Mouse (Mus musculus) heart, embryonic 15.5 days (tissue): ENCODE data around the gene Prdm13. TPM values are rescaled to one million over a fixed set of nuclear protein-coding genes. Genes with fewer than 3 reads are reported as not detected.
A peak's percentile ranks its signal among the peaks of the same experiment; 100 is the strongest.

Experiments used
- ATAC-seq: fragments of 200-750 bp; cut with Nextera tagmentation; replicated peaks from 2 replicates; pipeline ENCODE4 v1.8.0; 2017; ENCODE audit warnings: low read depth, moderate TSS enrichment; ENCODE audit not compliant: insufficient number of reproducible peaks, insufficient read depth, low FRiP score
- H3K27ac ChIP-seq: fragments of 300-500 bp; sonication (generic); 2 replicates; pipeline ENCODE4 v1.5.1; 2015; ENCODE audit warnings: mild to moderate bottlenecking, inconsistent platforms
- H3K27me3 ChIP-seq: fragments of 300-500 bp; sonication (generic); 2 replicates; pipeline ENCODE4 v1.6.1; 2015; ENCODE audit warnings: inconsistent platforms
- H3K36me3 ChIP-seq: fragments of 300-500 bp; sonication (generic); 2 replicates; pipeline ENCODE4 v1.6.1; 2015; ENCODE audit warnings: mild to moderate bottlenecking, inconsistent platforms
- H3K4me1 ChIP-seq: fragments of 300-500 bp; sonication (generic); replicated peaks from 2 replicates; pipeline ENCODE4 v1.6.1; 2015; ENCODE audit warnings: inconsistent platforms
- H3K4me2 ChIP-seq: fragments of 300-500 bp; sonication (generic); 2 replicates; pipeline ENCODE4 v1.6.1; 2015; ENCODE audit warnings: inconsistent platforms, mild to moderate bottlenecking, moderate library complexity
- H3K4me3 ChIP-seq: fragments of 300-500 bp; sonication (generic); 2 replicates; pipeline ENCODE4 v1.5.1; 2015; ENCODE audit warnings: mild to moderate bottlenecking, inconsistent platforms
- H3K9ac ChIP-seq: fragments of 300-500 bp; sonication (generic); 2 replicates; pipeline ENCODE4 v1.6.1; 2015; ENCODE audit warnings: mild to moderate bottlenecking, inconsistent platforms
- H3K9me3 ChIP-seq: fragments of 300-500 bp; sonication (generic); replicated peaks from 2 replicates; pipeline ENCODE4 v1.6.1; 2016; ENCODE audit warnings: inconsistent platforms
- WGBS: fragments of 180-500 bp; shearing (Covaris S2); methylation state at CpG from one replicate; pipeline ENCODE4 v1.1.7; 2015; ENCODE audit warnings: mixed read lengths; 5-methylcytosine and 5-hydroxymethylcytosine counted together
- polyA plus RNA-seq: library from polyadenylated mRNA; unstranded; fragments of >200 nt; fragmentation: Nextera tagmentation; extraction: Ambion mirVana; gene quantifications from 2 replicates; pipeline ENCODE4 v1.2.1, GENCODE M21; 2015

The Prdm13 gene
- not detected in 2 replicates for polyA plus RNA-seq

GRCm38 (mm10) chr4:21685595-21686091 lies at the start of gene Prdm13:
Gene Prdm13, minus strand, starts transcription at chr4:21685963.
- no peaks in the 10 kb centered on the region for H3K36me3 ChIP-seq
- no peak within 1 kb of the TSS for H3K9ac ChIP-seq
- no peak for ATAC-seq
- WGBS: 1% methylated on average over 38 of the region's 38 CpGs
- no peak within 1 kb of the TSS for H3K27ac ChIP-seq
- no peak within 1 kb of the TSS for H3K4me3 ChIP-seq
- peaks cover 98% of the 10 kb centered on the region for H3K27me3 ChIP-seq
- H3K4me2 ChIP-seq: no peak within 1 kb of the TSS
- peaks cover 17% of the 10 kb centered on the region for H3K4me1 ChIP-seq
- H3K9me3 ChIP-seq: no peaks in the 10 kb centered on the region

- WGBS: under 1% methylated on average over 37 of the region's 37 CpGs
- peak within 1 kb of the TSS; percentile 91 for H3K4me3 ChIP-seq
- peak within 1 kb of the TSS; percentile 80 for H3K9ac ChIP-seq
- ATAC-seq: peak; percentile 95
- peaks cover 9% of the 10 kb centered on the region for H3K4me1 ChIP-seq
- no peaks in the 10 kb centered on the region for H3K36me3 ChIP-seq
- H3K9me3 ChIP-seq: no peaks in the 10 kb centered on the region
- peak within 1 kb of the TSS; percentile 89 for H3K4me2 ChIP-seq
- no peaks in the 10 kb centered on the region for H3K27me3 ChIP-seq
- peak within 1 kb of the TSS; percentile 80 for H3K27ac ChIP-seq
Observed at GRCm38 (mm10) chr4:21727615-21728165, 41.9 kb upstream of the Prdm13 start, which contains the start of gene Ccnc. Gene Ccnc, plus strand, starts transcription at chr4:21727701.

GRCm38 (mm10) chr4:21726912-21727614 lies 41.3 kb upstream of the Prdm13 start:
- no peak; the same call in 1 of the 2 replicates for ATAC-seq
- Histone ChIP-seq H3K27ac (peak overlapping the region; percentile 80), H3K36me3 (no peaks in the 10 kb centered on the region), H3K4me2 (peak overlapping the region; percentile 89), H3K27me3 (no peaks in the 10 kb centered on the region), H3K9me3 (no peaks in the 10 kb centered on the region), H3K4me1 (peaks cover 9% of the 10 kb centered on the region), H3K4me3 (peak overlapping the region; percentile 91), H3K9ac (peak overlapping the region; percentile 80)
- WGBS: under 1% methylated on average over 22 of the region's 22 CpGs

- H3K4me1 ChIP-seq: peaks cover 3% of the 10 kb centered on the region; the same call in 1 of the 2 replicates
- 51% methylated on average over 7 of the region's 7 CpGs for WGBS
- no peak overlapping the region for H3K4me3 ChIP-seq
- no peak for ATAC-seq
- no peak overlapping the region for H3K27ac ChIP-seq
- H3K9me3 ChIP-seq: no peaks in the 10 kb centered on the region
- no peaks in the 10 kb centered on the region for H3K36me3 ChIP-seq
- H3K9ac ChIP-seq: no peak overlapping the region
- no peak overlapping the region for H3K4me2 ChIP-seq
- peaks cover 3% of the 10 kb centered on the region; the same call in 1 of the 2 replicates for H3K27me3 ChIP-seq
Observed at GRCm38 (mm10) chr4:21722752-21723334, 37.1 kb upstream of the Prdm13 start.

GRCm38 (mm10) chr4:21712147-21712546 lies 26.4 kb upstream of the Prdm13 start:
- H3K4me2 ChIP-seq: peak overlapping the region; percentile 29

GRCm38 (mm10) chr4:21705046-21705445 lies 19.3 kb upstream of the Prdm13 start:
- Histone ChIP-seq H3K36me3 (no peaks in the 10 kb centered on the region), H3K4me3 (no peak overlapping the region), H3K27me3 (peaks cover 7% of the 10 kb centered on the region; the same call in 1 of the 2 replicates), H3K27ac (no peak overlapping the region), H3K9me3 (no peaks in the 10 kb centered on the region), H3K4me2 (no peak overlapping the region), H3K4me1 (no peaks in the 10 kb centered on the region), H3K9ac (no peak overlapping the region)
- ATAC-seq: no peak
- 50% methylated on average over 1 of the region's 1 CpGs for WGBS

More at GRCm38 (mm10) chr4:21712147-21712546, 26.4 kb upstream of the Prdm13 start:
- Histone ChIP-seq H3K27me3 (peaks cover 2% of the 10 kb centered on the region; the same call in 1 of the 2 replicates), H3K27ac (no peak overlapping the region), H3K36me3 (no peaks in the 10 kb centered on the region), H3K4me3 (no peak overlapping the region), H3K9ac (no peak overlapping the region), H3K9me3 (no peaks in the 10 kb centered on the region), H3K4me1 (peaks cover 4% of the 10 kb centered on the region; the same call in 1 of the 2 replicates)
- WGBS: 3% methylated on average over 13 of the region's 13 CpGs
- peak; percentile 87 for ATAC-seq

- Histone ChIP-seq H3K9me3 (no peaks in the 10 kb centered on the region), H3K27ac (no peak overlapping the region), H3K36me3 (no peaks in the 10 kb centered on the region), H3K4me1 (no peaks in the 10 kb centered on the region), H3K4me2 (no peak overlapping the region), H3K27me3 (peaks cover 42% of the 10 kb centered on the region), H3K9ac (no peak overlapping the region), H3K4me3 (no peak overlapping the region)
- ATAC-seq: no peak; the same call in 1 of the 2 replicates
- WGBS: 29% methylated on average over 7 of the region's 7 CpGs
Observed at GRCm38 (mm10) chr4:21695638-21696254, 10.0 kb upstream of the Prdm13 start.

GRCm38 (mm10) chr4:21690221-21690620 lies 4.5 kb upstream of the Prdm13 start:
- ATAC-seq: no peak
- Histone ChIP-seq H3K27me3 (peaks cover 87% of the 10 kb centered on the region), H3K36me3 (no peaks in the 10 kb centered on the region), H3K4me2 (no peak overlapping the region), H3K27ac (no peak overlapping the region), H3K4me1 (peaks cover 17% of the 10 kb centered on the region), H3K4me3 (no peak overlapping the region), H3K9ac (no peak overlapping the region), H3K9me3 (no peaks in the 10 kb centered on the region)
- 10% methylated on average over 7 of the region's 7 CpGs for WGBS

GRCm38 (mm10) chr4:21689492-21689941 lies 3.8 kb upstream of the Prdm13 start:
- H3K27ac ChIP-seq: no peak overlapping the region
- WGBS: 2% methylated on average over 18 of the region's 18 CpGs
- no peak for ATAC-seq
- H3K9ac ChIP-seq: no peak overlapping the region
- H3K36me3 ChIP-seq: no peaks in the 10 kb centered on the region
- H3K4me3 ChIP-seq: peak overlapping the region; percentile 50; the same call in 1 of the 2 replicates
- peaks cover 91% of the 10 kb centered on the region for H3K27me3 ChIP-seq
- H3K4me2 ChIP-seq: peak overlapping the region; percentile 90
- H3K9me3 ChIP-seq: no peaks in the 10 kb centered on the region
- H3K4me1 ChIP-seq: peaks cover 17% of the 10 kb centered on the region

GRCm38 (mm10) chr4:21688703-21689200 lies 3.0 kb upstream of the Prdm13 start:
- H3K9ac ChIP-seq: peak overlapping the region; percentile 23; the same call in 1 of the 2 replicates
- no peaks in the 10 kb centered on the region for H3K9me3 ChIP-seq
- no peaks in the 10 kb centered on the region for H3K36me3 ChIP-seq
- H3K27me3 ChIP-seq: peaks cover 97% of the 10 kb centered on the region
- peaks cover 17% of the 10 kb centered on the region for H3K4me1 ChIP-seq
- WGBS: 1% methylated on average over 58 of the region's 64 CpGs
- no peak for ATAC-seq
- H3K4me3 ChIP-seq: peak overlapping the region; percentile 50
- peak overlapping the region; percentile 90 for H3K4me2 ChIP-seq
- no peak overlapping the region for H3K27ac ChIP-seq
